Mouse (Mus musculus) kidney, adult 2 months (tissue): ENCODE results near the gene Pmfbp1.

Experiments used
- CTCF ChIP-seq: fragments of 200-500 bp; conservative IDR thresholded peaks from 2 replicates; pipeline ENCODE4 v1.5.1; 2011; ENCODE audit warnings: low read depth, mild to moderate bottlenecking, control low read depth, low read length, moderate library complexity, mixed read lengths; ENCODE audit not compliant: insufficient read depth, insufficient read length
- POLR2A ChIP-seq: fragments of 200-500 bp; IDR thresholded peaks from one replicate; pipeline ENCODE4 v1.6.1; 2011; ENCODE audit warnings: low read depth, low read length, control low read depth

GRCm38 (mm10) chr8:109467516-109467915 is 26.3 kb upstream of the Pmfbp1 start:
- TF ChIP-seq POLR2A (no peak), CTCF (no peak)
